Mouse (Mus musculus) testis, adult 2 months (tissue): ENCODE measurements around the gene Grik1.

Experiments
- CTCF ChIP-seq: fragments of 200-500 bp; IDR thresholded peaks from 2 replicates; pipeline ENCODE4 v1.5.1; 2012; ENCODE audit warnings: low read depth, mild to moderate bottlenecking, inconsistent platforms, low read length, moderate library complexity; ENCODE audit not compliant: control insufficient read depth, insufficient read depth, insufficient replicate concordance
- POLR2A ChIP-seq: fragments of 200-500 bp; IDR thresholded peaks from 2 replicates; pipeline ENCODE4 v1.6.1; 2012; ENCODE audit warnings: low read depth, mild to moderate bottlenecking, inconsistent platforms, low read length, moderate library complexity; ENCODE audit not compliant: control insufficient read depth

DNA sequence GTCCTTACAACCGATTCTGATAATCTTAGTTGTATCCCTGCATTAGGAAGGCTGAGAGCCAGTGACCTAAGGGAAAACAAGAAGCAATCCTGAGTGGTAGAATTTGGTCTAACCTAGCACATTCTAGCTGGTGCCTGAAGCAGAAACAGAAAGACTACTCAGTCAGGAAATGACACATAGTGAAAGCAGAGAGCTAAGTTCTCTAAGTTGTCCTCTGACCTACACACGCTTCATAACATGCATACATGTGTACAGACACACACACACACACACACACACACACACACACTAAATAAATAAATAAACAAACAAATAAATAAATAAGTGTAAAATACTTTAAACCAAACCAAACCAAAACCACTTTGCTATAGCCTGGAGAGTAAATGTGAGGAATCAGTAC lies 358.7 kb downstream of the Grik1 start:
- TF ChIP-seq CTCF (no peak), POLR2A (no peak)
